Mouse (Mus musculus): ENCODE results near the gene Coro1c.

DNA sequence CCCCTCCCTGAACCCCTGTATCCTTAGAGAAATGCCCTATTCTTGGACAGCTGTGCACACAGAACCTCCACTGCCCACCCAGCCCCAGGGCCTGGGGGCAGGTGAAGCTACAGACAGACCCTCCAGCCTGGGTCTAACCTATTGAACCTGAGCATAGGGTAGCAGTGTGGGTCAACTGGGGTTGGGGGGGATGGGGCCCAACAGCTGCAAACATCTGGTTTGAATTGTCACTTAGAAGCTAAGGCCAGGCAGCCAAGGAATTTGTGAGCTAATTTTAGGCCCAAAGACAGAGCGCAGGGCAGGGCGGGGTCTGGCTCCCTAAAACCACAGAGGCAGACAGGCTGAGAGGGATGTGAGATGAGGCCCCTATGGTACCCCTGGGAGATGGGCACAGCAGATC is 100.4 kb downstream of the Coro1c start:
- TF ChIP-seq CTCF (IDR thresholded peaks at IDR 0.05; ENCODE audit: low read depth) (no peak), EP300 (optimal IDR thresholded peaks at IDR 0.05) (no peak)

Data from stomach, postnatal 0 days (tissue).